Mouse (Mus musculus) kidney, postnatal 10 days (tissue): ENCODE data around the gene Hes6.

Experiments used
- DNase-seq: peaks from one replicate; pipeline ENCODE4 v3.0.0; 2021; ENCODE audit warnings: mixed read lengths

Hes6 gene

DNA sequence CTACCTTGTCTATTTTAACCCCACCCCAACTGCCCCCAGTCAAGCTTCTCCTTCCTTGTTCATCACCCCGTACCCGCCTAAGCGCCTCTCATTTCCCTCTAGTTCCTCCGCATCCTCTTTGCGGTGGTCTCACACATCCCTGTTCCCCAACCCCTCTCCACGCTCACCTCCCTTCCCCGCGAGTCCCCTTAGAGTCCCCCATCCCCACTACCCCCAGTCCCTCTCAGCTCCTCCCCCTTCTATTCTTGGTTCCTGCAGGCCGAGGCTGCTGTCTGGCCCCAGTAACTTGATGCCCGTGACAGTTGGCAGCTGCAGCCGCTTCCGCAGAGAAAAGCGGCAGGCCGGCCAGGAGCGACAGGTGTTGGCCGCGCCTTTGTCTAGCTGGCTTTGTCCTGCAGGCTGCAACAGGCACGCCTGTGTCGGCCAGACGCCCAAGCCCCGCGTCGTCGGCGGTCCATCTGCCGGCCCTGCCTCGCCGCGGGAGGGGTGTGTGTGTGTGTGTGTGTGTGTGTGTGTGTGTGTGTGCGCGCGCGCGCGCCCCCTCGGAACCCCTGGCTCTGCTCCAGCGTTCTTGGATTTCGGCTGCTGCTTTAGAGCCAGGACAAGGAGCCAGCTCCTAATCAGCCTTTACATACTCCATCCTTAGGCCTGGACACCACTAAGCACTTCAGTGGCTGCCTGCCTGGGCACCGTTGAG, at the start of gene Hes6:
Hes6 (minus strand) TSS at position 141 of the 697 bp plus-strand sequence.
- DNase-seq = peak; percentile 89

DNA sequence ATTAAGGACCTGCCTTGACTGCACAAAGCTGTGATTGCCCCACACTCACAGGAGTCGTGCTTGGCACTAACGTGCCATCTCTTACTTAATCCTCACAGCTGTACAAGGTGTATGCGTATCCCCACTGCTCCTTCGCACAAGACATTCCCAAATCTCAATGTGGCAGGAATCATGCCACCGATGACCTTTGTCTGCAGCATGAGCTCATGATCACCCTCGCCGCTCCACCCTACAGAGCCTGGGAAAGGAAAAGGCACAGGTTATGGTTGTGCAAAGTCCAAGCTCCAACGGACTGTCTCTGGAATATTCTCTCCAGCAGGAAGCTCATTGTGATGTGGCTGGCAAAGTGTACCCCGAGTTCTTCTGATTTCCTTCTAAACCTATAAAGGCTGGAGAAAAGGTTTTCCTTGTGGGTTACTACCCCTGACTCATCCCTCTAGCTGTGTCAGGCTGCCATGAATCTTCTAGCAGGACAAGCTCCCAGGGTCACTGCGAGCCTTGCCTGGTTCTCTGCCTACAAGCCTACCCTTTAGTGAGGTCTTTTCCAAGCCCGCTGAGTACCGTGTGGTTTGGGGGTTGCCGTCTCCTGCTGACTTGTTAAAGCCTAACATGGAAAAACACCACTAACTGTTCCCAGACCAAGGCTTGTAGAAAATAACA, 49.6 kb upstream of the Hes6 start:
- peak; percentile 14 for DNase-seq

DNA sequence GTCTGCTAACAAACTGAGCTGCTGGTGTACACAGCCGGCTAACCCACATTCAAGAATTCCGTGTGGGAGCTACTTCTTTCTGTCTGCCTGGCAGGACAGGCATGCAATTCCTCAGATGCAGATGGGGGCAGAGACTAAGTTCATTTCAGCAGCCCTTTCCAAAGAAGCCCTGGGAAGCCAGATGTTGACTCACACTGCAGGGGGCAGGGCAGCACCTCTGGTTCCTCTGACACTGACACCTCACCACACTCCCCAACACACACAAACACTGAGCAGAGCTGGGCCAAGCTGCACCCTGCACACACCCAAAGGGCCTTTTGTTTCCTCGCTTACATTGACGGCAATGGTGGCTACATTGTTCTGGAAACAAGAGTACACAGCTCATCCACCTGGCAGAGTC, 46.7 kb upstream of the Hes6 start:
- peak; percentile 9 for DNase-seq

DNA sequence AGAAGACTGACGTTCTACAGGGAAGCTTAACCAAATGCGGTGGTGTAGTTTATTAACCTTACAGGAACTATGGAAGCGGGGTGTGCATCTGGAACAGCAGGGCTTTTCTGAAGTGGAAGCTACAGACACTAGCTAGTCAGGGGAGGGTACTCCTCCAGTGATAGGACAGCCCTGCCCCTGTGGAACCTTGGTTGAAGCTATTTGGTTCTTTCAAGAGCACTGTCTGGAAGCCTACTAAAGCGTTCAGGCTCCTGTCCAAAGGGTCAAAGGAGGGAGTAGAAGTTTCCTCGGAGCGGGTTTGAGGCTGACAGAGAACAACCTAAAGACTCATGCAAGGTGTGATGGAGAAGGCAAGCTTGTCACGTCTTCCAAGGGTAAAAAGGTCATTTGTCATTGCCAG, 46.2 kb upstream of the Hes6 start:
- DNase-seq = peak; percentile 6

DNA sequence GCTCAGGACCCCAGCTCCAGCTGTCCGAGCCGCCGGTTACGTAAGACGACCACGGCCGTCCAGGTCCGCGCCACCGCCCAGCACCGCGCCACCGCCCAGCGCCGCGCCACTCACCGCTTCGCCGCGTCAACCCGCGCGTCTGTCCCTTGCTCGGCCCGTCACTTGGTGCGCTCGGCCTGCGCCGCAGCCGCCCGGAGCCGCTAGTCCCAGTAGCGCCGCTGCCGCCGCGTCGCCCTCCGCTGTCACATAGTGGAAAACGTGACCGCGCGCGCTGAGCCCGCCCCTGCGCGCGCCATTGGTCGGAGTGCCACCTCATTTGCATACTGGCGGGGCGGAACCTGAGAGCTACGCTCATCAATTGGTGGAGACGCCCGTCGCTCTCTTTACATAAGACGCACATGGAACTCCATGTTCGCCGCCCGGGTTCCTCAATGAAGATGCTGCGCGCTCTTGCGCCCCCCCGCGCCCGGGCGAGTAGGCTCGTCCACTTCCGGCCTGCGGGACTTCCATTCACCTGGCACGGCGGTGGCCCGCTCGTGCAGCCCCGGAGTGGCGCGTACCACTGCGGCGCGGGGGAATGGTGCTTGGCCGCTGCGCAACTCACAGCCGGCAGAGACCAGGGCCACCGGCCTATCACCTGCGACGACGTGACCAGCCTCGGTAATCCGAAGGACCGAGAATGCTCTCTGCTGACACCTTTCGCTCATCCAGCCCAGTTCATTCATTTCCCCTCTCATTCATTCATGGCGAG, 45.4 kb upstream of the Hes6 start, which contains the start of gene Per2:
Per2 (minus strand) TSS at position 266 of the 751 bp plus-strand sequence.
- DNase-seq = peak; percentile 99

DNA sequence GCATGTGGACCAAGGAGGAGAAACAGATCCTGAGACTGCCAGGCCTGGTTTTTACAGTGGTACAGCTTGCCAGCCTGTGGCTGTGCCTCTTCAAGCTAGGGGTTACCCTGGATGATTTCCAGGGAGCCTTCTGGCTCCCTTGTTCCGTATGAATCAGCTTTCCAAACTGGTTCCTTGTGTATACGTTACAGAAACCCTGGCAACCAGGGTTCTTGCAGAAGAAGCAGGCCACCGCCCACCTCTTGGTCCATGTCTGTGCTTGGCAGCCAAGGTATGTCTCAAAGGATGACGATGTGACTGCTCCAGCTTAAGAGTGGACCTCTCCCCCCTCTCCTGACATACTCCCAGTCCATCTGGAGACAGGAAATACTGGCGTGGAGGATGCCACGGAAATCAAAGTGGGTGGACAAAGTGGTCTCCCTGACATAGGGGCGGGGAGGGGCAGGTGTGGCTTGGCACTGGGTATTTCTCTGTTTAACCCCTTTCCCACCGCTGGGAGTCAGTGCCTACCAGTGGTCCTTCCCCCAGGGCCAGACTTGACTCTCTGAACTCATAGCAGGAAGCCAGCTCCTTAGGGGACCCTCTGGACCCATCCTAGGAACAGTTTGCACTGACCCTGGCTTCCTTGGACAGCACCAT, 44.5 kb upstream of the Hes6 start:
- DNase-seq = peak; percentile 52

DNA sequence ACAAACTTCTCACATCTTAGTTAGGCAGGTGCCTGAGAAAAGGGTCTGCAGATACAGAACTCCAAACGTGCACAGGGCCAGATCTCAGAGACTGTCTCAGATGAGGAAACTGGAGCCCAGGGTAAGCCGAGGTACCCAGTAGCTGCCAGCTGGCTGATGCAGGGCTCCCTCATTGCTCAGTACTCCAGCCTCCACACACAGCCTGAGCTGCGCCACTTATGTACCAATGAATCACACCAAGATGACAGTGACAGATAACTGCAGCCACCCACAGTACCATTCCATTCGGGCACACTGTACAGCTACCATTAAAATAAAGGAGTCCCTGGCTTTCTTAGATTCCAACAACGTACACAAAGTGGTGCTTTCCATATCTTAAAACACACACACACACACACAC, 43.9 kb upstream of the Hes6 start:
- DNase-seq = no peak

DNA sequence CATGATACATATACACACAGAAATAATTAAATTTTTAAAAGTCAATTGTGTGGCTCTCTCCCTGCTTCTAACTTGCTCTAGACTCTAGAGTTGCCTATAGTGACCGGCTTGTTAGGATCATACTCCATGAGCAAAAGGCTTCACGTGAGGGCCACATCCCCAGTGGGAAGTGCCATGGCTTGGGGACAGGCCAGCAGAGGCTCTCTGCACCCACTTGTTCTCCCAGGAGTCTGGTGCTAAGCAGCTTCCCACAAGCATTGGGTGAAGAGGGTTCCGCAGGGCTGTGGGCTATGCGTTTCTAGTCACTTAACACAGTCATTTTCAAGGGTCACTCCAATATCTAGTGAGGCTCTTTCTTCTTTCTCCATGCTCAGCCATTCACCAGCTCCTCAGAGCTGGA, 43.3 kb upstream of the Hes6 start:
- no peak for DNase-seq

DNA sequence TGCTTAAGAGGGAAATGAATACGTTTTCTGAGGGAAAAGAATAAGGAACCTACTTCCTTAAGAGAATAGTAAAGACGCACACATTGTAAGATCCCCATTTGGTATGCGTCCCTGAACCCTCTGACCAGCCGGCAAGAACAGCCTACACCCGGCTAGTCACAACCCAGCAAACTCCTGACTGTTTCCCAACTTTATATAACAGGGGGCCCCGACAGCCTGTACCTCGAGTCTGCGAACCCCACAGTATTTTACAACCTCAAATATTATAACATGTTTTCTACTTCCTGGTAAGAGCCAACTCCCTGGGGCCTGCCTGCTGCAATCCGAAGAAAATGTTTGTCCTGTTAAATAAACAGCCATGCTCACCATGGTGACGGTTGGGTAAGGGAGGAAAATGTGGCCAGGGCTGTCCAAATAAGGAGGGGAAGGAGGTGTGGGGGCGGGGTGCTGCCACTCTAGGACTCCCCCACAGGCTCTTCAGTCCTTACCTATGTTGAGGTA, 42.5 kb upstream of the Hes6 start:
- DNase-seq = peak; percentile 77

DNA sequence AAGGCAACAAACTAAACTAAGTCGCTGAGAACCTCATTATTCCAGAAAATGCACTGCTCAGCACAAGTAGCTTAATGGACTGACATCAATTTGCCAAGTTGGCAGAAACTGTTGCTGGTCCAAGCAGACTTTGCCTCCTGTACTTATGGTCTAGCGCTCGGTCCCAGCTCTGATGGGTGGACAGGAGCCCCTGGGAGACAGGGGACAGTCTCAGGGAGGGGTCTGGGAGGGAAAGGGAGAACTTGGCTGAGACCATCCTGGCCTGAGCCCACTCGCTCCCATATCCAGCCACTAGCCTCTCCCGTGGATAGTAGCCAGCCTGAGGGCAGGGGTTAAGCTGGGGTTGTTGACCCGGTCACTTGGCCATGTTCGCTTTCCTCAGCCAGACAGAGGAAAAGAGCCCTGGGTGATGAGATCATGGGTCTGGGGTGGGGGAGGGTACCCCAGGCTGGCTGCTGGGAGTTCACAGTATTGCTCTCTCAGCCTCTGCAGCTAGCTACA, 41.9 kb upstream of the Hes6 start:
- peak; percentile 83 for DNase-seq

DNA sequence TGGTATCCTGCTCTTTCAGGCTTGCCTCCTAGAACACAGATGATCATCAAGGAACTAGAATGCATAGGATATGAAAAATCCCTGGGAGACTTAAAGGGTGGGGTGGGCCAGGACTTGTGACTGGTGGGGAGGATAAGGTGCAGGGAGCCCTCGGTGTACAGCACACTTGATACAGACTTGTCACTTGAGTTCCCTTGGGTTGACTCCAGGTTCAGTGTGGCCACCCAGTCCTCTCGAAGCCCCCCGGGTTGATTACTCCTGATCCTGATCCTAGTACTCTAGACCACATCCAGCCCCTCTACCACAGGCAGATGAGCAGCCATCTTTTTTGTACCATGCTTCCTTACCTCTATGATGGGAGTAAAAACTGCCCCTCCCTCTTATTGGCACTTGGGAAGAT, 41.1 kb upstream of the Hes6 start:
- DNase-seq = no peak

DNA sequence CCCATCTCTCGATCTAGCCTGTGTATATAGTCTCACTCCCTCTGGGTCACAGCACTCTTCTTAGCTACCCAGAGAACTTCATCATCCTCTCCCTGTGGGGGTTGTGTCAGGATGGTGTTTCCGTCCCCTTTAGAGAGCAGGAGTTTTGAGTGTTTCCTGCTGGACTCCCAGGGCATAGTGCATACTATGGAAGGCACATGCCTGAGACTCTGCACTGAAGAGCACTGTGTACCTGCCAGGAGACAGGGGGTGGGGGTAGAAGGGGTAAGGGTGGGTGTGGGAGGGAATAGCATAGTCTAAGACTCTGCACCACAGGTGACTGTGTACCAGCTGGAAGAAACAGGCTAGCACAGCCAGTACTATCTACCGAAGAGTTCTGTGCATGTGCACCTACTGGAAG, 40.5 kb upstream of the Hes6 start:
- DNase-seq = peak; percentile 38

DNA sequence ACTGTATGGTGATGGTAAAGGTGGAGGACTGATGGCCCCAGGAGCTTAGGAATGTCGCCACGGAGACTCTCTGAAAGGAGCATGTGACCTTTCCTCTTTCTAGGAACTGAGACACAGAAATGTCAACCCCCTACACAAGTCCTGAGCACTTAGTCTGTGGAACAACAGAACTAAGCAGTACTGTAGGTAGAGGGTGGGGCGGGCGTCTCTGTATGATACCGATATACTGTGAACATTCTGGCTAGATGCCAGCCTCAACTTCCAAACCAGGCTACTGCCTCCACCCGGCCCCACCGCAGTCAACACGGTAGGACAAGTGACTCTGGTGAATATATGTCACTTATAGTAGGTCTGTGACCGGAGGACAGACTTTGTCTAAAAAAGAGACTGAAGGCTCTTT, 40.1 kb upstream of the Hes6 start:
- DNase-seq = peak; percentile 19

DNA sequence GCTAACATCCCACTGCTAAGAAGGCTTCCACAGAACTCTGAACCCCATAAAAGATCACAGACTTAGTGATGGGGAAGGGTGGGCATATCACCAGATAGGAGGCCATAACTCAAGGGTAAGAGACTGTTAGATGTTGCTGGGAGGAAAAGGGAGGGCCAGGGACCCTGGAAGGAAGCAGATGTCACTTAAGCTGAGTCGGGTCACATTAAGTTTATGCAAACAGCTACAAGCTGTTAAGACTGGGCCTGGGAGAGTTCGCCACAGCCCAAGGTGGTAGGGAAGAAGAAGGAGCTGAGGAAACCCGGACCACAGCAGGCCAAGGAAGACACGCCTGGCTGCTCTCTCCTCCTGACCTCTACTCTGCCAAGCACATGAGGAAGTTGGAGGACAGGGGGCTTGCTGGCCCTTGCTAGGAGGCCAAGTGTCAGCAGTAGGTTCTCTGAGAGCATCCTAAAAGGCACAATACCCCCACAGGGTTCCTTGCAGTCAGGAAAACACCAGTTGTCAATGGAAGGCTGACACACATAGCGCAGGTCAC, 37.8 kb upstream of the Hes6 start:
- peak; percentile 42 for DNase-seq

DNA sequence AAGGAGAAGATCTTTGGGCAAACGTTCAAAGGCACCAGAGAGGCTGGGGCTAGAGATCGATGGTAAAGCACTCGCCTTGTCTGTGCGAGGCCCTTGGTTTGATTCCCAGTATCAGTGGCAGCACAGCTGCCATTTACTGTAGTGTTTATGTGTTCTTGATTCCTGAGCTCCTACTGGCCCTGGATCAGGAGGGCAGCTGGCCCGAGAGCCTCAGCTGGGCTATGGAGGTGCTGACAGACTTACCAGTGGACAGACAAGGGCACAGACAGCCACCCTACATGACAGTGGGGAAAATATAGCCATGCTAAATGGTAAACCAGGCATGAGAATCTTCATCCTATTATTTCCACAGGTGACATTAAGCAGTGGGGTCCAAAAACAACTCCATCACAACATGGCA, 37.0 kb upstream of the Hes6 start:
- no peak for DNase-seq

DNA sequence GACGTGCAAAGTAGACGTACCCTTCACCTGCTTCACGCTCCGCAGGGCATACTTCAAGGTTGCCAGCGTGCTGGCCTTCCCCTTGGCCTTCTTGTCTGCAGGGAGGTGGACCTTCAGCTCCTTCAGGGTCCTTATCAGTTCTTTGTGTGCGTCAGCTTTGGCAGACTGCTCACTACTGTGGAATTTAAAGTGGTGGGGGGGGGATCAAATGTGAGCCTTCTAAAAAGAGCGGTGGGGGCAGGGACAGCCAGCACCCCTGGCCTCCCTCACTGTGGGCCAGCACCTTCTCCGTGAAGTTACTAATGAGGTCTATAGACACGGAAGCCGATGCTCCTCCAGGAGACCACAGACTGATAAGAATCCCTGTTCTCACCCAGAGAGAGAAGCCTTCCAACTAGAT, 34.9 kb upstream of the Hes6 start:
- DNase-seq = peak; percentile 12

DNA sequence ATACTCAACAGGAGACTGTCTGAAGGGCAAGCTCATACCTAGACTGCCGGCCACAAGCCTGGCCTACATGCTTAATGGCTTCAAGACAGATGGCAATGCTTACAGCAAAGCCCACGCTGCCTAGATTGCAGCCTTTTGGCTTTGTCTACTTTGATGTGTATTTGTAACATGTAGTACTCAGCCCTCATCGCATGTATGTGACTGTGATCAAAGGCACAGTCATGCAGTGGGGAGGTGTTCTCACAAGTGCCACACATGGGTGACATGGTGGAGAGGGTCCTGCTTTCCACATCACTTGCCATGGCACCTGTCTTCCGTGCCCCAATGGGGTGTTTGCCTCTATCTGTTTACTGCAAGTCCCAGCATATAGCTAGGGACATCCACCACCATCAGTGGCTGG, 32.7 kb upstream of the Hes6 start:
- no peak for DNase-seq

DNA sequence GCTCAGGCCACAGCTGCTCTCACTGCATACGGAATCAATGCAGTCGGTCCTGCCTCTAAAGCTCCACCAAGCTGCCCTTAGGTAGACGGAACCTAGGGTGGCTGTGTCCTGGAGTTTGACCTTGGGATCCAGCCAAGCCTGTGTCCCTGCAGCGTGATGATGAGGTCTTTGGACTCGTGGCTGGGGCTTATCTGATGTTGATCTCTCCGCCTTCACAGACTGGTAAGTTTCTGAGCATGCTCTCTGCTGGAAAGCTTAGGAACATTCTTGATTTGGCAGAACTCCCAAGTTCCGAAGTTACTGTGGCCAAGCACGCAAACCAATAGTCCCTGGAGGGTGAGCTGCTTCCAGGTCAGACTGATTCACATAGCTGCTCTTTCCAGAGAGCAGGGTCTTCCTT, 32.2 kb upstream of the Hes6 start:
- DNase-seq = peak; percentile 87

DNA sequence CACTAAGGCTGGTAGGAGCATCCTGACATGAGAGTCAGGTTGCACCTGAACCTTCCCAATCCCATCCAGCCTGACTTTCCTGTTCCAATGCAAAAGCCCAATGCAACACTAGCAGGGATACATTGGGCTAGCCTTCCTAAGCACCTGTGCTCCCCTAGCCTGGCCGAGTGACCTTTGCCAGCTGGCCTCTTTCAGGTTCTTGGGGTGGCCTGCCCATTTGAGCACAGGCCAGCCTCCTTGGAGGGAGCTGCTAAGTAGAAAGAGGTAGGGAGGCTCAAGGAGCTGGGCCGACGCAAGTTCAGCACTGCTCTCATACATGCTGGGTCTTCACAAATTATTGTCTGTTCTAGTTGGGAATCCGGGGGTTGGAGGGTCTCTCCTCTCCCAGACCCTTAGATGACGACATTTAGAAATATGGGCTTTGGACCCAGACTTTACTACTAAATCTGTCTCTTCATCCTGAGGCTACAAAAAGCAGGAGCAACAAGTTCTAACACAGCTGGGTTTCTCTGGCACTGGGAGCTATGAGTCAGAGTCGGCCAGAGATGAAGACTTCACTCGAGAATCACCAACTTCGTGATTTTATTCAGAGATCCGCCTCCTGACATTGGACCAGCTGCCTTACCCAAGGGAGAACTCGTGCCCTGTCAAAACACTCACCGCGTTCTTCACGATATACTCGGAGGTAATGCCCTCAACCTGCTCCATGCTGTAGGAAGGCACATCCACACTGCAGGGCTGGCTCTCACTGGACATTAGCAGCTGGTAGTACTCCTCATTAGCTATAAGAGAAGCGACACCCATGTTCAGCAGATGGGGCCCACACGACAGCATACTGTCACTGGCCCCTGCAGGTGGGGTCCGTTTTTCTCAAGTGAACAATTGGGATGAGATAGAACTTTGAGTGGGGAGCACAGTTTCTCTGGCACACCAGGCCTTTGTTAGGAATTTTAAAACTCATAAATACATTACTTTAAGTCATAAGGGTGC, 31.3 kb upstream of the Hes6 start:
- peak; percentile 6 for DNase-seq

DNA sequence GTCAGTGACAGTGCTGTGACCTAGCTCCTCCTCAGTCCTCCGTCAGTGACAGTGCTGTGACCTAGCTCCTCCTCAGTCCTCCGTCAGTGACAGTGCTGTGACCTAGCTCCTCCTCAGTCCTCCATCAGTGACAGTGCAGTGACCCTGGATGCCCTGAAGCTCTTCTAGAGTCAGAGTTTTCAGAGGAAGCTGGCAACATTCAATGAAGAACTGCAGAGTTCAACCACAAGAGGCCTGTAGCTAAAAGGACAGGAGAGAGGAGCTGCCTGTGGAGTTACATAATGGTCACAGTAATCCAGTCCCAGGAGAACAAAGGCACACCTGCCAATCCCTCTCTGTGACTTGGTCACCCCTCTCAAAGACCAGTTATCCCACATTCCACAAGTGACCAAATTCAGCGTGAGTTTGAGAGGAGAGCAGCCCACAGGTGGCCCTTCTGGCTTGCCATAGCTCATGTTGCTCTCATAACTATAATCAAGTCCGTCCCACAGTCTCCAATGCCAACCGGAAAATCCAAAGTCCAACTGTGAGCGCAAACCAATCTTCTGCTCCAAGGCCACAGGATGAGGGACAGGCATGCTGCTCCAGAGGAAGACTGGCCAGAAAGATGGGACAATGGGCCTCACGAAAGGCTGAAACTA, 28.6 kb upstream of the Hes6 start:
- peak; percentile 60 for DNase-seq

DNA sequence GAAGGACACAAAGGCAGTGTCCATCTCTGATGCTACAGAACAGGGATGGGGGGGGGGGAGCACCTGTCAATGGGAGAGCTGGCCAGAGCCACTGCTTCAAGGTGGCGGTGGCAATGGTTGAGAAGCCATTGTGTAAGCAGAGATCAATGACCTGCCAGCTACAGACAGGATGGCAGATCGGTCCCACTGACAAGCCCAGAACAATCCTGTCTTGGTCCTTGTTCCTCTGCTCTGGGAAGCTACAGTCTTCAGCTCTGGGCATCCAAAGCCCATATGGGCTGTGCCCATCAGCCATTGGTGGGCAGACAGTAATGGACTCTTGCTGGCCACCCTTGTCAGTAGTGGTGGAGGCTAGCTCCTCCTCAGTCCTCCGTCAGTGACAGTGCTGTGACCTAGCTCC, 28.0 kb upstream of the Hes6 start:
- no peak for DNase-seq
